18 mouse cellular contexts compared by ENCODE assay signal in the genomic region with DNA sequence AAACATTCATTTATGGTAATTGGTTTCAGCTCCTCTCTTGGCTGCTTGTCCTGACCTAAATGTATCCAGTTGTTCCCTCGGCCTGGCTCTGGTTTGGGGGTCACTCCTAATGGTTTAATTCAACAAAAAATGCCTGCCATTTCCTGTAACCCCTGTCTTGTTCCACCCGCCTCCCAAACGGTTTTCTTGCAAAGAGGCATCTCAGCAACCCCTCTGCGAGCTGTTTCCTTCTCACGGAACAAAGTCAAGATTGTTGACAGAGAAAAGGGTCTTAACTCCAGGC. TPM values are rescaled to one million over a fixed set of nuclear protein-coding genes. Genes with fewer than 3 reads are reported as not detected.
A peak's percentile ranks its signal among the peaks of the same experiment; 100 is the strongest.
DNase-seq lines count a peak whose midpoint lies in the region; ATAC-seq and TF ChIP-seq lines count a peak whose summit lies in the region.
"Had no signal": no experiment of that assay in that cellular context is flagged by ENCODE, and none has a peak within 500 bp of the region (broad histone marks: within the 10 kb centered on the region; RNA-seq: fewer than 3 reads in every experiment).

No protein-coding gene starts in this region.

- H3K27ac ChIP-seq in midbrain, embryonic 11.5 days (ENCODE audit: low read depth, low read length): no peak overlapping the region
- H3K27ac ChIP-seq in midbrain, embryonic 16.5 days (ENCODE audit: low read length): no peak overlapping the region
- H3K27ac ChIP-seq in kidney, postnatal 0 days: peak overlapping the region; percentile 88
- H3K27ac ChIP-seq in neural tube, embryonic 15.5 days (replicated peaks): 0 out of 2 replicates have a peak overlapping the region, but pooled peaks have one; percentile 1
- H3K27ac ChIP-seq: lung, embryonic 15.5 days had no signal

- no peaks in the 10 kb centered on the region for H3K9me3 ChIP-seq in midbrain, embryonic 11.5 days (ENCODE audit: control insufficient read depth, low read length)
- no peaks in the 10 kb centered on the region for H3K9me3 ChIP-seq in midbrain, embryonic 16.5 days (replicated peaks; ENCODE audit: control insufficient read depth, low read length, poor library complexity, severe bottlenecking)
- no peaks in the 10 kb centered on the region for H3K9me3 ChIP-seq in kidney, postnatal 0 days (replicated peaks; ENCODE audit: low read length)
- no peaks in the 10 kb centered on the region for H3K9me3 ChIP-seq in neural tube, embryonic 15.5 days (replicated peaks)
- H3K9me3 ChIP-seq: lung, embryonic 15.5 days had no signal

- DNase-seq in heart, postnatal 4 days: peak; percentile 3
- DNase-seq in heart, postnatal 25 days (ENCODE audit: low spot score): no peak
- no peak for DNase-seq in midbrain, embryonic 11.5 days (ENCODE audit: low spot score, missing footprints)
- DNase-seq in kidney, postnatal 0 days (ENCODE audit: low spot score): peak; percentile 78
- no peak for DNase-seq in adrenal gland, adult 2 months
- DNase-seq: adrenal gland, postnatal 25 days; cerebellum, adult 11-12 months; gastrocnemius, postnatal 14 days; thymus, postnatal 25 days had no signal

- WGBS in midbrain, embryonic 11.5 days: 42% methylated on average over 5 of the region's 5 CpGs
- 34% methylated on average over 5 of the region's 5 CpGs for WGBS in midbrain, embryonic 16.5 days
- 18% methylated on average over 5 of the region's 5 CpGs for WGBS in kidney, postnatal 0 days
- WGBS in neural tube, embryonic 15.5 days: 14% methylated on average over 5 of the region's 5 CpGs

- intact Hi-C loops in heart, postnatal 25 days (cut with DNase I): no loop called here

- no peak overlapping the region for H3K9ac ChIP-seq in midbrain, embryonic 11.5 days (ENCODE audit: low read length)
- H3K9ac ChIP-seq in midbrain, embryonic 16.5 days (ENCODE audit: low read depth, low read length): no peak overlapping the region
- no peak overlapping the region for H3K9ac ChIP-seq in kidney, postnatal 0 days (ENCODE audit: low read depth, low read length)
- no peak overlapping the region for H3K9ac ChIP-seq in neural tube, embryonic 15.5 days (replicated peaks)
- H3K9ac ChIP-seq: lung, embryonic 15.5 days had no signal

- ATAC-seq in midbrain, embryonic 11.5 days (ENCODE audit: low FRiP score): peak; percentile 33; the same call in 1 of the 2 replicates
- ATAC-seq in midbrain, embryonic 16.5 days: no peak
- no peak; the same call in 1 of the 2 replicates for ATAC-seq in kidney, postnatal 0 days (replicated peaks; ENCODE audit: low FRiP score, low read depth)
- no peak for ATAC-seq in neural tube, embryonic 15.5 days (ENCODE audit: low FRiP score)
- ATAC-seq in activated CD4-positive, CD25-positive, alpha-beta regulatory T cell, adult 4 months: no peak
- ATAC-seq: Patski had no signal

- H3K4me1 ChIP-seq in midbrain, embryonic 11.5 days (ENCODE audit: control insufficient read depth, insufficient read depth, low read length): peaks cover 7% of the 10 kb centered on the region; the same call in 1 of the 2 replicates
- H3K4me1 ChIP-seq in midbrain, embryonic 16.5 days (ENCODE audit: control insufficient read depth, insufficient read depth, low read length): no peaks in the 10 kb centered on the region
- H3K4me1 ChIP-seq in kidney, postnatal 0 days (replicated peaks; ENCODE audit: insufficient read depth, low read length): peaks cover 23% of the 10 kb centered on the region
- peaks cover 15% of the 10 kb centered on the region for H3K4me1 ChIP-seq in neural tube, embryonic 15.5 days

- TF ChIP-seq CTCF in kidney, postnatal 0 days (IDR thresholded peaks at IDR 0.05; ENCODE audit: low read depth): no peak

- H3K36me3 ChIP-seq in midbrain, embryonic 11.5 days (ENCODE audit: control insufficient read depth, insufficient read depth, low read length): no peaks in the 10 kb centered on the region
- no peaks in the 10 kb centered on the region for H3K36me3 ChIP-seq in midbrain, embryonic 16.5 days (ENCODE audit: control insufficient read depth, insufficient read depth, low read length)
- no peaks in the 10 kb centered on the region for H3K36me3 ChIP-seq in kidney, postnatal 0 days (ENCODE audit: insufficient read depth, low read length)
- no peaks in the 10 kb centered on the region for H3K36me3 ChIP-seq in neural tube, embryonic 15.5 days
- H3K36me3 ChIP-seq: lung, embryonic 15.5 days had no signal

- H3K4me3 ChIP-seq in midbrain, embryonic 11.5 days (ENCODE audit: low read depth, low read length): no peak overlapping the region
- no peak overlapping the region for H3K4me3 ChIP-seq in midbrain, embryonic 16.5 days (ENCODE audit: low read depth, low read length)
- no peak overlapping the region for H3K4me3 ChIP-seq in kidney, postnatal 0 days (replicated peaks; ENCODE audit: low read depth, low read length)
- no peak overlapping the region for H3K4me3 ChIP-seq in neural tube, embryonic 15.5 days (replicated peaks)
- H3K4me3 ChIP-seq: erythroblast, embryonic 14.5 days; lung, embryonic 15.5 days had no signal

- no peaks in the 10 kb centered on the region for H3K27me3 ChIP-seq in midbrain, embryonic 11.5 days (ENCODE audit: control insufficient read depth, insufficient read depth, low read length)
- no peaks in the 10 kb centered on the region for H3K27me3 ChIP-seq in midbrain, embryonic 16.5 days (ENCODE audit: control insufficient read depth, insufficient read depth, low read depth, low read length)
- no peaks in the 10 kb centered on the region for H3K27me3 ChIP-seq in kidney, postnatal 0 days (ENCODE audit: insufficient read depth, low read length)
- H3K27me3 ChIP-seq in neural tube, embryonic 15.5 days (replicated peaks): no peaks in the 10 kb centered on the region
- H3K27me3 ChIP-seq: lung, embryonic 15.5 days; Patski had no signal

- no peak overlapping the region for H3K4me2 ChIP-seq in midbrain, embryonic 11.5 days
- no peak overlapping the region for H3K4me2 ChIP-seq in midbrain, embryonic 16.5 days (ENCODE audit: low read length)
- H3K4me2 ChIP-seq in kidney, postnatal 0 days (ENCODE audit: low read length): peak overlapping the region; percentile 37; the same call in 1 of the 2 replicates
- no peak overlapping the region for H3K4me2 ChIP-seq in neural tube, embryonic 15.5 days

RNA-seq across cellular contexts. Expression of a gene that starts 42.1 kb away (rescaled TPM):
- not detected for total RNA-seq in heart, postnatal 4 days (2021)
- not detected for total RNA-seq in heart, postnatal 25 days (2021)
- not detected in 2 replicates for polyA plus RNA-seq in midbrain, embryonic 11.5 days (2014; fragmentation: Nextera tagmentation; extraction: Ambion mirVana)
- polyA plus RNA-seq in midbrain, embryonic 16.5 days (2015; fragmentation: Nextera tagmentation; extraction: Ambion mirVana): not detected in 2 replicates
- polyA plus RNA-seq in kidney, postnatal 0 days (2015; fragmentation: Nextera tagmentation; extraction: Ambion mirVana): 0.07 TPM in 1 of 2 replicates, not detected in the other
- polyA plus RNA-seq in neural tube, embryonic 15.5 days (2015; fragmentation: Nextera tagmentation; extraction: Ambion mirVana): not detected in 2 replicates
- polyA plus RNA-seq in activated CD4-positive, CD25-positive, alpha-beta regulatory T cell, adult 4 months (2017; shearing (Covaris generic)): not detected
- not detected for total RNA-seq in adrenal gland, adult 2 months (2021)
- not detected in 2 replicates for polyA plus RNA-seq in adrenal gland, adult 2 months (2012; rRNA removed)
- total RNA-seq: adrenal gland, postnatal 25 days; gastrocnemius, postnatal 14 days; left cerebral cortex, postnatal 10 days had no signal
- polyA plus RNA-seq: erythroblast, embryonic 14.5 days; heart, embryonic 14.5 days; large intestine, adult 2 months; lung, embryonic 15.5 days; Patski had no signal

Comparison
In these comparisons a context has a peak if more than half of its experiments do, and no peak if none do; other contexts are left out.
1. DNase-seq: peak in heart, postnatal 4 days (single experiment) and kidney, postnatal 0 days (single experiment); none in heart, postnatal 25 days (single experiment), midbrain, embryonic 11.5 days (single experiment) and adrenal gland, adult 2 months (single experiment).
2. H3K27ac ChIP-seq: peak in kidney, postnatal 0 days (single experiment) and neural tube, embryonic 15.5 days (single experiment); none in midbrain, embryonic 11.5 days (single experiment) and midbrain, embryonic 16.5 days (single experiment).